Mouse (Mus musculus): ENCODE results near the gene Slc22a4.
A peak's percentile ranks its signal among the peaks of the same experiment; 100 is the strongest.

Gene Slc22a4

GRCm38 (mm10) chr11:54028044-54028951 lies at the start of gene Slc22a4:
Gene Slc22a4, minus strand, starts transcription at chr11:54028090.
- DNase-seq: peak; percentile 71

- no peak for DNase-seq
Measured at GRCm38 (mm10) chr11:54076101-54076500, 48.2 kb upstream of the Slc22a4 start.

GRCm38 (mm10) chr11:54075353-54075752 lies 47.5 kb upstream of the Slc22a4 start:
- no peak for DNase-seq

GRCm38 (mm10) chr11:54073291-54073690 lies 45.4 kb upstream of the Slc22a4 start:
- no peak for DNase-seq

GRCm38 (mm10) chr11:54071726-54072445 lies 44.0 kb upstream of the Slc22a4 start:
- no peak for DNase-seq

- DNase-seq: no peak
Measured at GRCm38 (mm10) chr11:54068520-54069371, 40.9 kb upstream of the Slc22a4 start, which contains the start of gene Pdlim4. Gene Pdlim4, minus strand, starts transcription at chr11:54069014.

- no peak for DNase-seq
Measured at GRCm38 (mm10) chr11:54067996-54068519, 40.2 kb upstream of the Slc22a4 start.

- no peak for DNase-seq
Measured at GRCm38 (mm10) chr11:54067318-54067995, 39.6 kb upstream of the Slc22a4 start.

- DNase-seq: no peak
Measured at GRCm38 (mm10) chr11:54066400-54066799, 38.5 kb upstream of the Slc22a4 start.

- DNase-seq: no peak
Measured at GRCm38 (mm10) chr11:54065915-54066178, 38.0 kb upstream of the Slc22a4 start.

- no peak for DNase-seq
Measured at GRCm38 (mm10) chr11:54065106-54065914, 37.4 kb upstream of the Slc22a4 start.

GRCm38 (mm10) chr11:54064412-54064978 lies 36.6 kb upstream of the Slc22a4 start:
- no peak for DNase-seq

- no peak for DNase-seq
Measured at GRCm38 (mm10) chr11:54063472-54063775, 35.5 kb upstream of the Slc22a4 start.

- no peak for DNase-seq
Measured at GRCm38 (mm10) chr11:54062753-54063471, 35.0 kb upstream of the Slc22a4 start.

GRCm38 (mm10) chr11:54062086-54062752 lies 34.3 kb upstream of the Slc22a4 start:
- no peak for DNase-seq

- DNase-seq: no peak
Measured at GRCm38 (mm10) chr11:54060316-54060715, 32.4 kb upstream of the Slc22a4 start.

GRCm38 (mm10) chr11:54059526-54059925 lies 31.6 kb upstream of the Slc22a4 start:
- no peak for DNase-seq

GRCm38 (mm10) chr11:54058643-54059042 lies 30.8 kb upstream of the Slc22a4 start:
- peak; percentile 61 for DNase-seq

- peak; percentile 39 for DNase-seq
Measured at GRCm38 (mm10) chr11:54058056-54058617, 30.2 kb upstream of the Slc22a4 start.

- no peak for DNase-seq
Measured at GRCm38 (mm10) chr11:54057428-54057827, 29.5 kb upstream of the Slc22a4 start.

All from layer of hippocampus, adult 9-11 months (tissue).